Mouse (Mus musculus) forebrain, embryonic 13.5 days (tissue): ENCODE data around the gene Jph2. TPM values are rescaled to one million over a fixed set of nuclear protein-coding genes. Genes with fewer than 3 reads are reported as not detected.

Experiments used
- ATAC-seq: fragments of 200-750 bp; cut with Nextera tagmentation; 2 replicates; pipeline ENCODE4 v1.8.0; 2017
- H3K27ac ChIP-seq: fragments of 300-500 bp; sonication (generic); 2 replicates; pipeline ENCODE4 v1.5.1; 2015; ENCODE audit warnings: inconsistent platforms, mild to moderate bottlenecking, moderate library complexity
- H3K27me3 ChIP-seq: fragments of 300-500 bp; sonication (generic); 2 replicates; pipeline ENCODE4 v1.6.1; 2015; ENCODE audit warnings: mild to moderate bottlenecking, inconsistent platforms
- H3K36me3 ChIP-seq: fragments of 300-500 bp; sonication (generic); 2 replicates; pipeline ENCODE4 v1.6.1; 2015; ENCODE audit warnings: mild to moderate bottlenecking, inconsistent platforms; ENCODE audit not compliant: poor library complexity, severe bottlenecking
- H3K4me1 ChIP-seq: fragments of 300-500 bp; sonication (generic); 2 replicates; pipeline ENCODE4 v1.6.1; 2015; ENCODE audit warnings: inconsistent platforms
- H3K4me2 ChIP-seq: fragments of 300-500 bp; sonication (generic); 2 replicates; pipeline ENCODE4 v1.6.1; 2015; ENCODE audit warnings: inconsistent platforms, mild to moderate bottlenecking, moderate library complexity
- H3K4me3 ChIP-seq: fragments of 300-500 bp; sonication (generic); 2 replicates; pipeline ENCODE4 v1.5.1; 2015; ENCODE audit warnings: mild to moderate bottlenecking, inconsistent platforms
- H3K9ac ChIP-seq: fragments of 300-500 bp; sonication (generic); 2 replicates; pipeline ENCODE4 v1.6.1; 2015; ENCODE audit warnings: mild to moderate bottlenecking, inconsistent platforms
- H3K9me3 ChIP-seq: fragments of 300-500 bp; sonication (generic); replicated peaks from 2 replicates; pipeline ENCODE4 v1.6.1; 2016; ENCODE audit warnings: inconsistent platforms
- WGBS: fragments of 180-500 bp; shearing (Covaris S2); methylation state at CpG from one replicate; pipeline ENCODE4 v1.1.7; 2015; 5-methylcytosine and 5-hydroxymethylcytosine counted together
- polyA plus RNA-seq: library from polyadenylated mRNA; unstranded; fragments of >200 nt; fragmentation: Nextera tagmentation; extraction: Ambion mirVana; gene quantifications from 2 replicates; pipeline ENCODE4 v1.2.1, GENCODE M21; 2015

Gene Jph2
- polyA plus RNA-seq = 0.12 and 0.18 TPM in 2 replicates

DNA sequence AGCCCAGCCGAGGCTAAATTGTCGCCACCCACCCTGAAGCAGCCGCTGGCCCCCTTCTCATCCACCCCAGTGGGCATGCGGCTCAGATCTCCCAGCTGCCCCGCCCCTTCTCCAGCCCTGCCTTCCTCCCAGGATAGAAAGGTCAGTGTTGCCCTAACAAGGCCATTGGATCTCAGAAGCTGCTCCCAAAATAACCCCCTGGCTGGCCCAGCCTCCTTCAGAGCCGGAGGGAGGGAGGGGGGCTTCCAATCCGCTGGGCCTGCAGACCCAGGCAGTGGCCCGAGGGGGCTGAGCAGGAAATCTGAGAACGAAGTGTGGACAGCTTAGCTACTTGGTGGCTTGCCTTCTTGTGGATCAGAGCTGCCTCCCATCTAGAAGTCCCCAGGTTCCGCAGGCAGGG is at the start of gene Jph2:
TSS of gene Jph2 (minus strand) at position 89 of the 400 bp plus-strand sequence.
- ATAC-seq = no peak
- 11% methylated on average over 10 of the region's 10 CpGs for WGBS
- Histone ChIP-seq H3K9me3 (no peaks in the 10 kb centered on the region), H3K36me3 (no peaks in the 10 kb centered on the region), H3K27ac (no peak within 1 kb of the TSS), H3K27me3 (no peaks in the 10 kb centered on the region), H3K4me1 (peaks cover 5% of the 10 kb centered on the region), H3K9ac (no peak within 1 kb of the TSS), H3K4me2 (peak within 1 kb of the TSS; percentile 3; the same call in 1 of the 2 replicates), H3K4me3 (no peak within 1 kb of the TSS)

DNA sequence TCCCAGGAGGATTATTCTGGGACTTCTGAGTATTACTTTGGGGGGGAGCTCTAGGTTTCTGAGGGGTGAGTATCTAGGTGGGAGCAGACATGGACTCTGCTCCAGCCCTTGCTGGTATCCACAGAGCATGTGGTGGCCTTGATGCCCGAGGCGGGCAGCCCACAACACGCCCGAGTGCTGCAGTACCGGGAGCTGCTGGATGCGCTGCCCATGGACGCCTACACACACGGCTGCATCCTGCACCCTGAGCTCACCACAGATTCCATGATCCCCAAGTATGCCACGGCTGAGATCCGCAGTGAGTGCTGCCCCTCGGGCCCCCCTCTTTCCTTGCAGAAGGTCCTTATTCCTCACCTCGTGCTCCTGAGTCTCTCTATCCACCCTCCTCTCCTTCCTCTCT is 49.6 kb upstream of the Jph2 start:
- WGBS = 83% methylated on average over 12 of the region's 12 CpGs
- Histone ChIP-seq H3K27ac (no peak overlapping the region), H3K36me3 (peaks cover 56% of the 10 kb centered on the region), H3K9ac (no peak overlapping the region), H3K9me3 (no peaks in the 10 kb centered on the region), H3K4me3 (no peak overlapping the region), H3K27me3 (no peaks in the 10 kb centered on the region), H3K4me2 (no peak overlapping the region), H3K4me1 (no peaks in the 10 kb centered on the region)
- ATAC-seq = no peak

DNA sequence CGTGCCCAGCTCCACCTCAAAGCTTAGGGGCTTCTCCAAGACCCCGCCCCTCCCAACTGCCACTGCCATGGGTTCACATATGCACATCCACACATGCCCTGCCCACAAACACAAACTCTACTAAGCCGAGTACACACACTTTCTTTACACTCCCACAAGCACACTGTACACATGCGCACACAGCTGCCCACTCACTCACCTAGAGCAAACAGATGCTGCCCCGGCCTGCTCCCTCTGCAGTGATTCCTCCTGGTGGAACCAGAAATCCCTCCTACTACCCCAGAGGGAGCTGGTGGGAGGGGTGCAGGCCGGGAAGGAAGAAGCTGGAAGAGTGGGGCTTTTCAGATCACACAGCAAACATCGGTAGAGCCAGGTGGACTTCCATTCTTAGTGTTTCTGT is 46.2 kb upstream of the Jph2 start:
- no peaks in the 10 kb centered on the region for H3K27me3 ChIP-seq
- no peaks in the 10 kb centered on the region for H3K9me3 ChIP-seq
- ATAC-seq = no peak
- no peak overlapping the region for H3K4me3 ChIP-seq
- peaks cover 32% of the 10 kb centered on the region for H3K36me3 ChIP-seq
- H3K9ac ChIP-seq = no peak overlapping the region
- no peak overlapping the region for H3K27ac ChIP-seq
- H3K4me1 ChIP-seq = peaks cover 23% of the 10 kb centered on the region
- 78% methylated on average over 7 of the region's 7 CpGs for WGBS
- H3K4me2 ChIP-seq = no peak overlapping the region

DNA sequence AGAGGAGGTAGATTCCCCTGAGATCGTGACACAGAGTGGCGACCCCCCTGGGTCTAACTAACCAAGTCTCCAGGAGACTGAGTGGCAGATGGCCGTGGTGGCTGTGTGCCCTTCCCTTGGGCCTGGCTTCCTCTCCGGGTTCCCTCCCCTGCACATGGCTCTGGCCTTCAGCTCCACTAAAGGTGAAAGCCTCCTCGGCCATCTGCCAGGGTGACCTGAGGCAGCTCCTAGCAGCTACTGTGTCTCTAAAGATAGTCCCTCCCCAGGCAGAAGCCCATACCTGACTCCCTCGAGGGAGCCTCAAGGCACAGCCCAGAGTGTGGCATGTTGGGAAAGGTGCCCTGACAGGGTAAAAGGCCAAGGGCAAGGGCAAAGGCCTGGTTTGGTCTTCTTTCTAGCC is 45.8 kb upstream of the Jph2 start:
- WGBS = 80% methylated on average over 6 of the region's 6 CpGs
- no peak for ATAC-seq

DNA sequence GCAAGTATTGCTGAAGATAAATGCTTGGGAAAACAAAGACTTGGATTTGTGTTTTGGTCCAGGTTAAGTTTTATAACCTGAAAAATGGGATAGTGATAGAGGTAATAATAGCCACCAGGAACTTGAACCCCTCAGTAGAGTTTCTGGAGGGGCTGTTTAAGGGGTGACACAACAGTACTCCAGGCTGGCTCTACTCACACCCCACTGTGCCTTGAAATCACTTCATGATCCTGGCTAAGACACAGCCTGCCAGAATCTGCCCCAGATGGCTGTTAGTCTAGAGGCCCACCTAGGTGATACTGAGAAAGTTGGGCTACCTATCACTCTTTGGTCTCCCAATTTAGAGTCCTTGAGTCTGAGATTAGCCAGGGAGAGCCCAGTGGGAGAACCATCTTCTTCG is 41.7 kb upstream of the Jph2 start:
- Histone ChIP-seq H3K9ac (peak overlapping the region; percentile 84), H3K9me3 (no peaks in the 10 kb centered on the region), H3K4me3 (peak overlapping the region; percentile 80), H3K4me2 (peak overlapping the region; percentile 71), H3K4me1 (peaks cover 33% of the 10 kb centered on the region), H3K27ac (peak overlapping the region; percentile 71; the same call in 1 of the 2 replicates), H3K36me3 (no peaks in the 10 kb centered on the region), H3K27me3 (0 out of 2 replicates have a peak, but pooled peaks cover 3% of the 10 kb centered on the region)
- 80% methylated on average over 1 of the region's 1 CpGs for WGBS
- ATAC-seq = no peak

More for the DNA sequence above, 45.8 kb upstream of the Jph2 start:
- H3K36me3 ChIP-seq = peaks cover 27% of the 10 kb centered on the region
- H3K27me3 ChIP-seq = no peaks in the 10 kb centered on the region
- no peak overlapping the region for H3K27ac ChIP-seq
- H3K4me2 ChIP-seq = no peak overlapping the region
- no peak overlapping the region for H3K4me3 ChIP-seq
- H3K9me3 ChIP-seq = no peaks in the 10 kb centered on the region
- peaks cover 25% of the 10 kb centered on the region for H3K4me1 ChIP-seq
- no peak overlapping the region for H3K9ac ChIP-seq

GRCm38 (mm10) chr2:163438619-163439451 is 41.0 kb upstream of the Jph2 start:
- Histone ChIP-seq H3K4me1 (peaks cover 33% of the 10 kb centered on the region), H3K9me3 (no peaks in the 10 kb centered on the region), H3K9ac (peak overlapping the region; percentile 84), H3K27ac (peak overlapping the region; percentile 71), H3K36me3 (no peaks in the 10 kb centered on the region), H3K4me3 (peak overlapping the region; percentile 80), H3K27me3 (0 out of 2 replicates have a peak, but pooled peaks cover 3% of the 10 kb centered on the region), H3K4me2 (peak overlapping the region; percentile 71)
- peak; percentile 69 for ATAC-seq
- WGBS = 1% methylated on average over 30 of the region's 30 CpGs

GRCm38 (mm10) chr2:163438246-163438618 is 40.4 kb upstream of the Jph2 start, which contains the start of gene Gdap1l1:
Gene Gdap1l1, plus strand, starts transcription at chr2:163438476.
- H3K27ac ChIP-seq = peak within 1 kb of the TSS; percentile 71
- H3K4me1 ChIP-seq = peaks cover 33% of the 10 kb centered on the region
- ATAC-seq = peak; percentile 92
- H3K9me3 ChIP-seq = no peaks in the 10 kb centered on the region
- H3K4me2 ChIP-seq = peak within 1 kb of the TSS; percentile 71
- H3K4me3 ChIP-seq = peak within 1 kb of the TSS; percentile 80
- H3K27me3 ChIP-seq = 0 out of 2 replicates have a peak, but pooled peaks cover 3% of the 10 kb centered on the region
- H3K36me3 ChIP-seq = no peaks in the 10 kb centered on the region
- peak within 1 kb of the TSS; percentile 84 for H3K9ac ChIP-seq
- 0% methylated on average over 15 of the region's 18 CpGs for WGBS

DNA sequence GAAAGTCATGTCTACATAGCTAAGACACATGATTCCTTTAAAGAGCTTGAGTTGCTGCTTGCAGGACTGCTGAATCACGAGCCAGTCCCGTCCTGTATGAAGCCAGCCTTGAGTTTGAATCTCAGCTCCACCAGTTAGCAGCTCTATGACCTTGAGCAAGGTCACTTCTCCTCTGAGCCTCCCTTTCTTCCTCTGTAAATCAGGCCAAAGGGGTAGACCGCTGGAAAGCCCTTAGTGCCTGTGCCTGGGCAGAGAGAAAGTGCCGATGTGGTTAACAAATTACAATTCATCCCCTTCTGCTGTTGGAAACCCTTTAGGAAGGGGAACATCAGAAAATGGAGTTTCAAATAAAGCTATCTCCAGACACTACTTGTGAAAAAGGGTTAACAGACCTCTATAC is 40.0 kb upstream of the Jph2 start:
- peak overlapping the region; percentile 48 for H3K27ac ChIP-seq
- no peaks in the 10 kb centered on the region for H3K9me3 ChIP-seq
- peaks cover 33% of the 10 kb centered on the region for H3K4me1 ChIP-seq
- H3K36me3 ChIP-seq = no peaks in the 10 kb centered on the region
- WGBS = 36% methylated on average over 4 of the region's 4 CpGs
- ATAC-seq = no peak
- 0 out of 2 replicates have a peak, but pooled peaks cover 3% of the 10 kb centered on the region for H3K27me3 ChIP-seq
- H3K4me3 ChIP-seq = peak overlapping the region; percentile 80
- H3K9ac ChIP-seq = peak overlapping the region; percentile 84
- H3K4me2 ChIP-seq = peak overlapping the region; percentile 71

DNA sequence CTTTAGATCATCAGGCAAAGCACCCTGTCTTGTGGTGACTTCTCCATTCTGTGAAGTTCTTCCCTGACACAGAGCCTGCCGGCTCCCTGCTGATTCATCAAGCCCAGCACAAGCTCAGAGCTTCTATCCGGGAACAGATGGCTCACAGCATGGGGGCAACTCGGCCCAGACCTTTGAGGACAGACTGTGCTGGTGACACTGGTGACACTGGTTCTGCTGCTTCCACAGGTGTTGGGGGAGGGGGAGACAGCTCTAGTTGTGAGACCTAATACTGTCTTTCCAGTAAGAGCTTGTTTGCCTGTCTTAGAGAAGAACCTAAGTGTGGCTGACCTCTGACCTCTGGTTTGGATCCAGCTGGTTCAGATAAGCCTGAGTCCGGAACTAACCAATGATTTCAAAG is 36.2 kb upstream of the Jph2 start:
- WGBS = 23% methylated on average over 4 of the region's 4 CpGs
- no peak overlapping the region for H3K9ac ChIP-seq
- H3K4me3 ChIP-seq = no peak overlapping the region
- no peak overlapping the region for H3K27ac ChIP-seq
- H3K4me1 ChIP-seq = peaks cover 9% of the 10 kb centered on the region
- no peaks in the 10 kb centered on the region for H3K9me3 ChIP-seq
- H3K4me2 ChIP-seq = no peak overlapping the region
- H3K27me3 ChIP-seq = 0 out of 2 replicates have a peak, but pooled peaks cover 3% of the 10 kb centered on the region
- ATAC-seq = no peak
- no peaks in the 10 kb centered on the region for H3K36me3 ChIP-seq

GRCm38 (mm10) chr2:163431289-163431688 is 33.5 kb upstream of the Jph2 start:
- no peaks in the 10 kb centered on the region for H3K9me3 ChIP-seq
- ATAC-seq = no peak
- H3K27ac ChIP-seq = no peak overlapping the region
- 90% methylated on average over 9 of the region's 9 CpGs for WGBS
- H3K4me2 ChIP-seq = no peak overlapping the region
- no peak overlapping the region for H3K4me3 ChIP-seq
- no peaks in the 10 kb centered on the region for H3K27me3 ChIP-seq
- no peaks in the 10 kb centered on the region for H3K4me1 ChIP-seq
- no peak overlapping the region for H3K9ac ChIP-seq
- H3K36me3 ChIP-seq = no peaks in the 10 kb centered on the region

- Histone ChIP-seq H3K9ac (no peak overlapping the region), H3K4me3 (no peak overlapping the region), H3K27ac (no peak overlapping the region), H3K36me3 (0 out of 2 replicates have a peak, but pooled peaks cover 3% of the 10 kb centered on the region), H3K4me2 (no peak overlapping the region), H3K4me1 (no peaks in the 10 kb centered on the region), H3K27me3 (no peaks in the 10 kb centered on the region), H3K9me3 (no peaks in the 10 kb centered on the region)
- no peak for ATAC-seq
- 67% methylated on average over 4 of the region's 4 CpGs for WGBS
Measured at GRCm38 (mm10) chr2:163428346-163429011, 30.7 kb upstream of the Jph2 start.

GRCm38 (mm10) chr2:163424597-163424996 is 26.8 kb upstream of the Jph2 start, which contains the start of gene Oser1:
Gene Oser1, minus strand, starts transcription at chr2:163424697.
- Histone ChIP-seq H3K9me3 (no peaks in the 10 kb centered on the region), H3K27ac (no peak within 1 kb of the TSS), H3K36me3 (peaks cover 16% of the 10 kb centered on the region; the same call in 1 of the 2 replicates), H3K4me3 (no peak within 1 kb of the TSS), H3K4me1 (peaks cover 17% of the 10 kb centered on the region), H3K27me3 (no peaks in the 10 kb centered on the region), H3K4me2 (no peak within 1 kb of the TSS), H3K9ac (no peak within 1 kb of the TSS)
- 87% methylated on average over 6 of the region's 6 CpGs for WGBS
- no peak for ATAC-seq
